Mouse (Mus musculus) left cerebral cortex, adult 18-20 months (tissue): ENCODE results near the gene Xrcc3. TPM values are rescaled to one million over a fixed set of nuclear protein-coding genes. Genes with fewer than 3 reads are reported as not detected.

Experiments
- DNase-seq, 2 experiments: peaks; one replicate each; pipeline ENCODE4 v3.0.0; 2021 to 2022; ENCODE audit warnings: low spot score in 2 of 2, mixed read lengths in 1 of 2
- total RNA-seq, 2 experiments: library from RNA; stranded (reverse); gene quantifications; 2 replicates each; pipeline ENCODE4 v1.2.3; 2021

Gene Xrcc3
- total RNA-seq, 2 experiments from 2014 or later, result 3.6 to 4.9 TPM

- peak; percentile 70 to 84 for DNase-seq
Measured at GRCm38 (mm10) chr12:111816528-111816927, 2.9 kb upstream of the Xrcc3 start.

DNA sequence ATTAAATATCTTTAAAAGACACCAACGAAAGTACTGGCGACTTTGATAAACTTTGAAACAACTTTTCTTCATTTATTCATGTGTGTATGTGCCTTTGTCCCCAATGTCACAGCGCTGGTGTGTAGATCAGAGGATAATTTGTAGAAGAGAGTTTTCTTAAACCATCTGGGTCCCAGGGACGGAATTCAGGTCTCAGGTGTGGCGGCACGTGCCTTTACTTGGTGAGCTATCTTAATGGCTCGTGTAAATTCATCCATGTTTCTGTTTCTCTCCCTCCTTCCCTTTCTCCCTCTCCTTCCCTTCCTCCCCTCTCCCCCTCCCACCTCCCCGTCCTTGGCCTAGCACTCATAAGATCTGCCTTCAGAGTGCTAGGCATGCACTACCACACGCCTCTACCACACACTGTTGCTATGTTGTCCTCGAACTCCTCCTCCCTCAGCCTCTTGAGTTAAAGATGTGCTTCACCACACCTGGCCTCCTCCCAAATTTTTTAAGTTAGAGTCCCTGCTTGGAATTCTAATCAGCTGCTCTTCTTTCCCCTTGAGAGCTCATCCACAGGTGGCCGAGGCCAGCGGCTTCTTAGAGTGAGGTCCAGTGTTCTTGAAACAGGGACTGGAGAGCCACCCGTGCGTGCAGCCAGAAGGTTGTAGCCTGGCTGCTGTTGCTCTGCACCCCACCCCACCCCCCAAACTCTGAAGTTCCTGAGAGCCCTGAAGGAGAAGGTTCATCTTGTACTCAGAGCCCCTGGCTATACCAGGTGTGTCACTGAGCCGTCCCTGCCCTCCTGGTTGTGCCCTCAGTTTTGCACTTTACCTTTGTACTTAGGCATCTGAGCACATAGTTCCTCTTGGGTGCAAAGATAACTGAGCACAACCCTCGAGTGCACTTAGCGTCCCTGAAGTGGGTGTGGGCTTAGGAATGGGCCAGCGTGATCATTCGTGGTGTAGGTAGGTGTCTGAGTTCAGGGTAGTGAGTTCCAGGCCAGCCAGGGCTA lies 1.4 kb upstream of the Xrcc3 start:
- no peak for DNase-seq

DNA sequence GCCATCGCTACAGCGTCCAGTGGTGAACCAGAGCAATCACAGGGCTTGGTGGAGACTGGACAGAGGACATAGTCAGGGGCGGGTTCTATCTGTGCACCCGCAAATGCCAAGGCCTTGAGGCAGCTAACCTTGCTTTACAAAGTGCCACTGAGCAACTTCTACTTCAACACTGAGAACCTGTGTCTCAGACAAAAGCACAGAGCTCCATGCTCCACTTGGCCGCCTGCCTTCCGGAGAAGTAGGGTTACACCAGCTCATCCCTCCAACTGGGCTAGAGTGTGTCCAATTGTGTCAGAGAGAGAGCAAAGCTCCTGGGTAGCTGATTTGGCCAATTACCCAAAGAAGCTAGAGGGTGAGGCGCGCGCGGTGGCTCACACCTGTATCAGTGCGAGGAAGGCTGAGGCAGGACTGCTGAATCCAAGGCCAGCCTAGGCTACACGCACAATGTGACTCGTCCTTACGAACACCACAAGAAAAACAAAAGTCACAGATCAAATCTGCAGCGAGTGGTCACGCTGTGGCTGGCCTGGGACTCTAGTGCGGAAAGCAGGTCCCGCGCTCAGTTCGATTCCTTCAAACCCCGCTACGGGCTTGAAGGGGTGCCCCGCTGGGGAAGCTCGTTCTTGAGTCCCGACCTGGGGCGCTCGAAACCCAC lies 435 bp downstream of the Xrcc3 start:
- no peak for DNase-seq

GRCm38 (mm10) chr12:111812611-111813010 lies 1.1 kb downstream of the Xrcc3 start:
- no peak for DNase-seq

GRCm38 (mm10) chr12:111812075-111812474 lies 1.6 kb downstream of the Xrcc3 start:
- no peak for DNase-seq

DNA sequence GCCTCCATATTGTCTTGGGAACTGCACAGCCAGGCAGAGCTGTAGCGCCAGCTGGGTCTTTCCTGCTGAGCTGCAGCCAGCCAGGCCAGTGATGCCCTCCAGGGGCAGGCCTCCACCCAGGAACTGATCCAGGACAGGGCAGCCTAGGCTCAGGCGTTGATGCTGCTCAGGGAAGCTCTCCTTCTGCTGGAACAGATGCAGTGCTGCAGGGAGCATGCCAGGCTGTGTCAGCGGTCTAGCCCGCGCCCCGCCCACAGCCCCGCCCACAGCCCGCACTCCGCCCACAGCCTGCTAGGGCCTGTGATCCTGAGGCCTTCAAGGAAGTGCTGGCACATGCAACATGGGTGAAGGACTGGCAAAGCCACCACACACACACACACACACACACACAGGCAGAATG lies 3.9 kb downstream of the Xrcc3 start:
- peak; percentile 53 to 68 for DNase-seq

DNA sequence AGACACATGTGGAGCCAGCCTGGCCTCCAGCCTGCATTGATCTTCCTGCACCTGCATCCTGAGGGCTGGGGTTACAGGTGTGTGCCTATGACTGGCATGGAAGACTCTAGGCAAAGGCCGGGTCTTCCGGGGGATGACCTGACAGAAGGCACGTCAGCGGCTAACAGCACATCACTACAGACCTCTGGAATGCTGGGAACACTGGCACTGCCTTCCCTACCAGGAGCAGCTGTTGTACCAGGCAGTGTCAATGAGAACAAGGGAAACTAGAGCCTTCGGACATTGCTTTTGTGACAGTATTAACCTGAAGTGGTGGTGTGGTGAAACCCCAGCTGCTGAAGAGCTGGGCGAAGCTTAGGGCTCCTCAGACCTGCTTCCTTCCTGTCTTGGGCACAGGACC lies 4.9 kb downstream of the Xrcc3 start:
- no peak for DNase-seq

GRCm38 (mm10) chr12:111803538-111803937 lies 10.1 kb downstream of the Xrcc3 start:
- no peak for DNase-seq

DNA sequence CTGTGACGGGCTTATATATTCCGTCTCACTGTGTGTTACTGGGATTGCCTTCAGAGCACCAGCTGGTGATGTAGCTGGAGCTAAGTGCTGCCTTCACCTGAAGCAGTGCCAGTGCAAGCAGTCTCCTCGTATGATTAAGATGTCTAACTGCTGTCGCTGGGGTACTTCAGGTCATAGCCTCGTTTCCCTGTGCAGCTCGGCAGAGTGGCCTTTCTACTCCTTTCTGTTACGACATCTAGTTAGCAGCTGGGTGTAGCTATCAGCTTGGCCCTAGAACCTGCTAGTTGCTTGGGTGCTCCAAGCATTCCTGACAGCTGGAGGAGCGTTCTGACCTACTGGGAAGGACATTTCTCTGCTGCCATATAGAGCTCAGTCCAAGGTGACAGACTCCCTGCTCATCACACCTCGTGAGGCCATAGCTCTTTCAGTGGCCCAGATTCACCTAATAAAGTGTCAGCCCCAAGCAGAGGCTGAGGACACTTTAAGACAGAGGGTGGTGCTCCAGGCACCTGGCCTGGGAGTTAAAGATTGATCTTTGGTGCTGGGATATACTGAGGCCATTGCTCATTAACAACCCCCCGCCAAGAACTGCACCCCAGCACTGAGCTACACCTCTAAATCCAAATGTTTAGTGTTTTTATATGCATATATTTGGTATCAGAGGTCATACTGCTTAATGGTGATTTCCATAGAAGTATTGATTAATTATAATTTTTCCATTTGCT lies 13.1 kb downstream of the Xrcc3 start:
- DNase-seq, result no peak

- DNase-seq, result no peak
Measured at GRCm38 (mm10) chr12:111798493-111798892, 15.2 kb downstream of the Xrcc3 start.

DNA sequence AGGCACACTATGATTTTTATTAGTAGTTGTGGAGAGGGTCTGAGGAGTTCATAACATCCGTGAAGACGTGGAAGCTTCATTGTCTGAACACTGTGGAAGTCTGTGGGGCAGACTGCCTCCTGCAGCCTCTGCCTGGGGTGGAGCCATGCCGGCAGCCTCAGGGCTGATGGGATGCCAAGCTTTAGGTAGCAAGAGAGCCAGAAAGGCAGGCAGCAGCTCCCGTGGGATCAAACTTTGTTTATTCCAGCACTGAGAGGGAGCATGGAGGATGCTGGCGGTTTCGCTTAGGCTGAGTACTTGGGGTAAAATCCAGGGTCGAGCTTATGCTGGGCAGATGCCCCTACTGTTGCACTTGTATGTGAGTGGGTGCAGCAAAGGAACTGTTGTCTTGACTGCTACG lies 16.4 kb downstream of the Xrcc3 start:
- no peak for DNase-seq

DNA sequence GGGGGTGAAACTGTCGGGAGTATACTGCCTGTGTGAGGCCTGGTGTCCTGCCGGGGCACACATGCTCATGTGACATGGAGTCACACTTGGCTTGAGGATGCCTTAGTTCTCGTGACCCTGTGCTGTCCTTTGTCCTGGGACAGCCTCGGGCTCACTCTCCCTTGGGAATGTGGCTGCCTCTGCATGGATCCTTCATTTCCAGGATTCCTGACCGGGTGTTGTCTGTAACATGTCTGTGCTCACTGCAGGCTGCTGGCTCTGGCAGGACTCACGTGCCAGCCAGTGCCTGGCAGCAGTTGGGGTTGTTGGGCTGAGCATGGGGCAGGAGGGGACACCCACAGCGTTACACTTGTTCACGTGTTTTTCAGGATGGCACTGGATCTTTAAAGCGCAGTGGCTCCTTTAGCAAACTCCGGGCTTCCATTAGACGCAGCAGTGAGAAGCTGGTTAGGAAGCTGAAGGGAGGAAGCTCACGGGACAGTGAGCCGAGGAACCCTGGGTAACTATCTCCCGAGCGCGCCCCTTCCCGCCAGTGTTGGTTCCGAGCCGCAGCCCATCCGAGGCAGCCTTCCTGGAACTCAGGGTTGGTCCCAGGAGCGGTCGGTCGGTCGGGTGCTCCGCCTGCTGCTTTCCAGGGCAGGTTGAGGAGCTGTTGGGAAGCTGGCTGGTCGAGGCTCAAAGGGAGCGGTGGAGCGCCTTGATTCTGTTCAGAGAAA lies 18.3 kb downstream of the Xrcc3 start:
- DNase-seq, result no peak

DNA sequence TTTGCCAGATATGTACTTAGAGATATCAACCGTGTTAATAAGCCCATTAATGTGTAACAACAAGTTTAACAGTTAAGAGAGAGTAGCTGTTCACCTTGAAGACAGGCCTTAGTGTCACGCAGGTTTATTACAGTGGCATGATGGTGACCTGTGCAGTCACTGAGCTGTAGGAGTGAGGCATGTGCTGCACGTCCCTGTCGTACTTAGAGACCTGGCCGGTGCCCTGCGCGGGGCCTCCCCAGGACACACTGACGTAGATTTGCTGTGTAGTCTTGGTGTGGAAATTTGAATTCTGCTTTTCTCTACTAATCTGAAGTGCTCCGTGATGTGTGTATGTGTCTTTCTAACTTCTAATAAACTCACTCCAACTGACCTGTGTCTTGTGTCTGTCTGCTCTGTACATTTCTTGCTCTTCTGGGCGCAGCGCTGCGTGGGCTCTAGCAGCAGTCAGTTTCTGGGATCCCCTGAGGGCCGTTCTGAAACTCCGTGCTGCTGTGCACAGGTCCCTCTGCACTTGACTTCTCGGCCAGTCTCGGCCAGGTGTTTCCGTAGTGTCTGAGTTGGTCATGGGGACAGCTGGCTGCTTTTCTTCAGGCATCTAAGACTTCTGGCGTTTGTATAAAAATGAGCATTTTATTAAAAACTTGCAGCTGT lies 19.0 kb downstream of the Xrcc3 start:
- no peak for DNase-seq

DNA sequence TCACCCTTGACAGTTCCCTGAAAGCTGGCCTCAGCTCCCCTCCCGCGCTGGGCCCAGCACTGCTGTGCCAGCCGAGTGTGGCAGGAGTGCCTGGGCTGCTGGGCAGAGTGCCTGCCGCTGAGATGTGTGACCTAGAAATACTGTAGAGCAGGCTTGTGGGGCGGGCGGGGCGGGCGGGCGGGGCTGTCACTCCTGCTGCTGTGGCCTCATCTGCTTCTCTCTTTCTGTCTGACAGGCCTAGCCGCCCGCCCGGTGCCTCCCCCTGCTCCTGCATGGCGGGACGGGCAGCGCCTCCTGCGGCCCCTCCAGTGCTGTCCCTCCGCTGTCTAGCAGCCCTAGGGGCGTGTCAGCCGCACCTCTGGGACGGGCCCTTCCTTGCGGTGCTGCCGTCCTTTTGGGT lies 19.6 kb downstream of the Xrcc3 start:
- peak; percentile 65 to 72 for DNase-seq

GRCm38 (mm10) chr12:111791474-111792104 lies 22.1 kb downstream of the Xrcc3 start:
- peak in 1 of 2 experiments; percentile 50 for DNase-seq

DNA sequence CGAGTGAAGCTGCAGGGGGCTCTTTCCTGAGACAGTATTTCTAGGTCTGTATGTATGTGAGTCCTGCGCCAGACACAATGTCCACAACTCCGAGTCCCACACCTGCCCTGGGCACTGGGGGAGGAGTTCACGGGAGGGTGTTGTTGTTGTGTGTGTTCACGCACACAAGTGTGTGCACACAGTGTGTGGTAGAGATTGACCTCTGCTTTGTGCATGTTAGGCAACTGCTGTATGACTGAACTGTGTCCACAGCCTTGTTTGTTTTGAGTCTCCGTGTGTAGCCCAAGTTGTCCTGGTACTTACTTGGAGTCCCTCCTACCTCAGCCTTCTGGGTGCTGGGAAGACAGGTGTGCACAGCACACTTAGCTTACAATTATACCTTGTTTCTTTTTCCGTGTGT lies 23.0 kb downstream of the Xrcc3 start:
- no peak for DNase-seq

- no peak for DNase-seq
Measured at GRCm38 (mm10) chr12:111790090-111790489, 23.6 kb downstream of the Xrcc3 start.

GRCm38 (mm10) chr12:111787015-111787414 lies 26.7 kb downstream of the Xrcc3 start:
- no peak for DNase-seq

DNA sequence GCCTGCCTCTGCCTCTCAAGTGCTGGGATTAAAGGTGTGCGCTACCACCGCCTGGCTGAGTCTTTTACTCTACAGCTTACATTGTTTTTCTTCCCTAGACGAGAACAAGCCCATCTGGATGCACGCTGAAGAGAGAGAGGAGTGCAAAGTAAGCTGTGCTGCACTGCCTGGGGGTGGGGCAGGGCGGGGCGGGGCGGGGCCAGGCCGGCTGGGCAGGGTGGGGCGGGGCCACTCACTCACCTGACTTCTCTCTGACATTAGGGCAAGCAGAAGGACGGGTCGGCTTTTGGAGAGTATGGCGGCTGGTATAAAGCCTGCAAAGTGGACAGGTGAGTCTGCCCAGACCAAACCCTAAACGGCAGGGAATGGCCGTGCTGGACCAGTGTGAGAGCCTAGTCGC lies 28.5 kb downstream of the Xrcc3 start:
- no peak for DNase-seq

- no peak for DNase-seq
Measured at GRCm38 (mm10) chr12:111779544-111779943, 34.1 kb downstream of the Xrcc3 start.
